Mouse (Mus musculus): Measurements from ENCODE around the gene Rnf185.

The Rnf185 gene

GRCm38 (mm10) chr11:3444875-3445274 is 7.3 kb downstream of the Rnf185 start:
- no peak for DNase-seq (ENCODE audit: low read depth, low spot score)

GRCm38 (mm10) chr11:3443091-3443490 is 9.1 kb downstream of the Rnf185 start:
- no peak for DNase-seq (ENCODE audit: low read depth, low spot score)

GRCm38 (mm10) chr11:3442677-3443076 is 9.5 kb downstream of the Rnf185 start:
- no peak for DNase-seq (ENCODE audit: low read depth, low spot score)

GRCm38 (mm10) chr11:3441696-3442443 is 10.3 kb downstream of the Rnf185 start:
- no peak for DNase-seq (ENCODE audit: low read depth, low spot score)

GRCm38 (mm10) chr11:3437621-3438020 is 14.5 kb downstream of the Rnf185 start:
- DNase-seq (ENCODE audit: low read depth, low spot score) = no peak

- no peak for DNase-seq (ENCODE audit: low read depth, low spot score)
Measured at GRCm38 (mm10) chr11:3433809-3434208, 18.4 kb downstream of the Rnf185 start.

GRCm38 (mm10) chr11:3431976-3432603 is 20.1 kb downstream of the Rnf185 start:
- DNase-seq (ENCODE audit: low read depth, low spot score) = no peak

GRCm38 (mm10) chr11:3431515-3431914 is 20.6 kb downstream of the Rnf185 start:
- DNase-seq (ENCODE audit: low read depth, low spot score) = no peak

- DNase-seq (ENCODE audit: low read depth, low spot score) = no peak
Measured at GRCm38 (mm10) chr11:3428632-3429031, 23.5 kb downstream of the Rnf185 start.

- no peak for DNase-seq (ENCODE audit: low read depth, low spot score)
Measured at GRCm38 (mm10) chr11:3427697-3428230, 24.4 kb downstream of the Rnf185 start.

GRCm38 (mm10) chr11:3422242-3422641 is 29.9 kb downstream of the Rnf185 start:
- DNase-seq (ENCODE audit: low read depth, low spot score) = no peak

GRCm38 (mm10) chr11:3418741-3419140 is 33.4 kb downstream of the Rnf185 start:
- DNase-seq (ENCODE audit: low read depth, low spot score) = no peak

- DNase-seq (ENCODE audit: low read depth, low spot score) = no peak
Measured at GRCm38 (mm10) chr11:3417795-3418194, 34.4 kb downstream of the Rnf185 start.

GRCm38 (mm10) chr11:3416399-3416798 is 35.8 kb downstream of the Rnf185 start:
- no peak for DNase-seq (ENCODE audit: low read depth, low spot score)

GRCm38 (mm10) chr11:3412111-3412510 is 40.1 kb downstream of the Rnf185 start:
- DNase-seq (ENCODE audit: low read depth, low spot score) = no peak

GRCm38 (mm10) chr11:3408997-3409732 is 43.0 kb downstream of the Rnf185 start, which contains the start of gene Limk2:
TSS of gene Limk2 (minus strand) at chr11:3409189.
- peak; percentile 98 for DNase-seq (ENCODE audit: low read depth, low spot score)

GRCm38 (mm10) chr11:3408131-3408996 is 43.8 kb downstream of the Rnf185 start:
- DNase-seq (ENCODE audit: low read depth, low spot score) = peak; percentile 41

- DNase-seq (ENCODE audit: low read depth, low spot score) = no peak
Measured at GRCm38 (mm10) chr11:3404287-3405047, 47.7 kb downstream of the Rnf185 start.

GRCm38 (mm10) chr11:3403024-3403423 is 49.1 kb downstream of the Rnf185 start:
- no peak for DNase-seq (ENCODE audit: low read depth, low spot score)

GRCm38 (mm10) chr11:3398318-3398717 is 53.8 kb downstream of the Rnf185 start:
- no peak for DNase-seq (ENCODE audit: low read depth, low spot score)
